Mouse (Mus musculus): Measurements from ENCODE around the gene Arcn1. TPM values are rescaled to one million over a fixed set of nuclear protein-coding genes. Genes with fewer than 3 reads are reported as not detected.
"Not testable (repeated sequence)": the region's sequence is repeated elsewhere in the genome, so short reads cannot be mapped to it uniquely, and the experiment has no call there.

Arcn1 gene
- polyA plus RNA-seq, 2 experiments = 33.5 to 84.1 TPM

DNA sequence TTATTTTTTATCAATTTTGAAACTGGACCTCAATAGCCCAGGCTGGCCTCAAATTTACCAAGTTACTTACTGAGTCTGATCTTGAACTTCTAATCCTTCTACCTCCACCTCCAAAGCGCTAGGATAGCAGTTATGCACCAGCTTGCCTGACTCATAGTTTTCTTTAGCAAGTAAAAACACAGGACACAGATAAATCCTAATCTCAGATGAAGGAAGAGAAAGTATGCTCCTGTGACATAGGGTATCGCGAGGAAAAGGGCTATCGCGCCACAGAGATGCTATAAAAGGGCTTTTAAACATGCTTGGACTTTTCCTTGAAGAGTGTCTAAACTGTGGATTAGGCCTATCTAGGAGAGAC is 4.7 kb upstream of the Arcn1 start:
- DNase-seq (ENCODE audit: low read depth in 3 of 3, low spot score in 3 of 3) = no peak
- Histone ChIP-seq H3K9me3 (ENCODE audit: control insufficient read depth, low read length) (no peaks in the 10 kb centered on the region), H3K27me3 (ENCODE audit: control insufficient read depth, insufficient read depth, low read length) (no peaks in the 10 kb centered on the region), H3K36me3 (replicated peaks; ENCODE audit: control insufficient read depth, insufficient read depth, low read depth) (no peaks in the 10 kb centered on the region), H3K27ac (peak overlapping the region; percentile 58), H3K4me2 (ENCODE audit: low read depth) (peak overlapping the region; percentile 13), H3K4me1 (replicated peaks; ENCODE audit: control insufficient read depth in 2 of 2, insufficient read depth in 2 of 2, low read length in 1 of 2) (peaks cover 3 to 8% of the 10 kb centered on the region in 2 experiments), H3K4me3 (ENCODE audit: insufficient read depth in 1 of 2, low read depth in 2 of 2, low read length in 2 of 2) (no peak overlapping the region; a peak in 1 of 4 replicates), H3K9ac (replicated peaks) (no peak overlapping the region)
- 17% methylated on average over 5 of the region's 5 CpGs for WGBS (ENCODE audit: insufficient replicate concordance)
- TF ChIP-seq CTCF (IDR thresholded peaks at IDR 0.05; ENCODE audit: low read depth) = no peak
- TF ChIP-seq EP300 (IDR thresholded peaks at IDR 0.05; ENCODE audit: low read depth) = no peak
- peak; percentile 7; the same call in 1 of the 2 replicates for ATAC-seq (ENCODE audit: insufficient read depth)

DNA sequence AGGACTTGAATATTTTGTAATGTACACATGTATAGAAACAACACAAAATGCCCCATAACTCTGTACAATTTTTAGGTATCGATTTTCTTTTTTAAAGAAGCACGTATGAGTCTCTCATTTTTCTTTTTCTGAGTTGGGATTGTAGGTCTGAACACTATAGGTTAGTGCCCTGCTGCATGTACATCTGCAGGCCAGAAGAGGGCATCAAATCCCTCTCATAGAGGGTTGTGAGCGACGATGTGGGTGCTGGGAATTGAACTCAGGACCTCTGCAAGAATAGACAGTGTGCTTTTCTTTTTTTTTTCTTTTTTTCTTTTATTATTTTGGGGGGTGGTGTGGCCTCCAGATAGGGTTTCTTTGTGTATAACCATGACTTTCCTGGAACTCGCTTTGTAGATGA is 3.7 kb upstream of the Arcn1 start:
- Histone ChIP-seq H3K9ac (replicated peaks) (no peak overlapping the region), H3K27me3 (ENCODE audit: control insufficient read depth, insufficient read depth, low read length) (no peaks in the 10 kb centered on the region), H3K36me3 (replicated peaks; ENCODE audit: control insufficient read depth, insufficient read depth, low read depth) (no peaks in the 10 kb centered on the region), H3K9me3 (ENCODE audit: control insufficient read depth, low read length) (no peaks in the 10 kb centered on the region), H3K27ac (no peak overlapping the region), H3K4me3 (ENCODE audit: insufficient read depth in 1 of 2, low read depth in 2 of 2, low read length in 2 of 2) (no peak overlapping the region), H3K4me2 (ENCODE audit: low read depth) (no peak overlapping the region), H3K4me1 (replicated peaks; ENCODE audit: control insufficient read depth in 2 of 2, insufficient read depth in 2 of 2, low read length in 1 of 2) (peaks cover 4 to 8% of the 10 kb centered on the region in 2 experiments)
- no peak for TF ChIP-seq CTCF (IDR thresholded peaks at IDR 0.05; ENCODE audit: low read depth)
- no peak for TF ChIP-seq EP300 (IDR thresholded peaks at IDR 0.05; ENCODE audit: low read depth)
- no peak for DNase-seq (ENCODE audit: low read depth in 3 of 3, low spot score in 3 of 3)
- ATAC-seq (ENCODE audit: insufficient read depth) = no peak
- WGBS (ENCODE audit: insufficient replicate concordance) = 81% methylated on average over 5 of the region's 5 CpGs

DNA sequence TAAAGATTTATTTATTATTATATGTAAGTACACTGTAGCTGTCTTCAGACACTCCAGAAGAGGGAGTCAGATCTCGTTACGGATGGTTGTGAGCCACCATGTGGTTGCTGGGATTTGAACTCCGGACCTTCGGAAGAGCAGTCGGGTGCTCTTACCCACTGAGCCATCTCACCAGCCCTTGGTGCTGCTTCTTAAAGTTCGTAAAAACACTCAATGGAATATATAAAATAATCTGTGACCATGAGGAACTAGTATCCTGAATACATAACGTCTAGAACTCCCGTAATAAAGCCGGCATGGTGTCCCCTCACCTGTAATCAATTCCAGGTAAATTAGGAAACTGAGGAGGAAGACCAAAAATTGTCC is 367 bp upstream of the Arcn1 start:
- not testable (repeated sequence) for H3K9ac ChIP-seq (replicated peaks); DNase-seq (ENCODE audit: low read depth in 3 of 3, low spot score in 3 of 3); H3K9me3 ChIP-seq (ENCODE audit: control insufficient read depth, low read length); H3K27me3 ChIP-seq (ENCODE audit: control insufficient read depth, insufficient read depth, low read length); H3K36me3 ChIP-seq (replicated peaks; ENCODE audit: control insufficient read depth, insufficient read depth, low read depth)
- peak; percentile 7; the same call in 1 of the 2 replicates for ATAC-seq (ENCODE audit: insufficient read depth)
- 35% methylated on average over 7 of the region's 9 CpGs for WGBS (ENCODE audit: insufficient replicate concordance)
- H3K27ac ChIP-seq = peak overlapping the region; percentile 39; the same call in 1 of the 2 replicates
- H3K4me3 ChIP-seq (ENCODE audit: insufficient read depth in 1 of 2, low read depth in 2 of 2, low read length in 2 of 2) = peak overlapping the region in 1 of 2 experiments; percentile 79; a peak in 3 of 4 replicates
- H3K4me2 ChIP-seq (ENCODE audit: low read depth) = peak overlapping the region; percentile 95
- H3K4me1 ChIP-seq (replicated peaks; ENCODE audit: control insufficient read depth in 2 of 2, insufficient read depth in 2 of 2, low read length in 1 of 2) = peaks cover 6 to 16% of the 10 kb centered on the region in 2 experiments

DNA sequence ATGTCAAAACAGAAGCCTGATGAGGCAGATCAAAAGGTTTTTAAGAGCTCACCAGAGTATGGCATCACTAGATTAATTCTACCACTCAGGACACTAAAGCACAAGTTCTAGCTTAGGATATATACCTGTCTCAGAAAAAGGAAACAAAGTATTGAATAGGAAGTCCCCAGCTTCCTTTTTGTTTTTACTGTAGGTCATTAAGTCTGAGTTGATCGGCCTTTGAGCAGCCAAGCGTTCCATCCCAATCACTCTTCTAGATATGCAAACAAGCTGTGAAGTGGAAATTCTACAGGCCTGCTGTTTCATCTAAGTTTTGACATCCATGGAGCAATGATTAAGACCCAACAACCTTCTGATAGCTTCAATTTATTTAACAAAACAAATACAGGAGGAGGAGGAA is 6.8 kb downstream of the Arcn1 start:
- no peak for TF ChIP-seq CTCF (IDR thresholded peaks at IDR 0.05; ENCODE audit: low read depth)
- TF ChIP-seq EP300 (IDR thresholded peaks at IDR 0.05; ENCODE audit: low read depth) = no peak
- H3K36me3 ChIP-seq (replicated peaks; ENCODE audit: control insufficient read depth, insufficient read depth, low read depth) = peaks cover 23% of the 10 kb centered on the region

DNA sequence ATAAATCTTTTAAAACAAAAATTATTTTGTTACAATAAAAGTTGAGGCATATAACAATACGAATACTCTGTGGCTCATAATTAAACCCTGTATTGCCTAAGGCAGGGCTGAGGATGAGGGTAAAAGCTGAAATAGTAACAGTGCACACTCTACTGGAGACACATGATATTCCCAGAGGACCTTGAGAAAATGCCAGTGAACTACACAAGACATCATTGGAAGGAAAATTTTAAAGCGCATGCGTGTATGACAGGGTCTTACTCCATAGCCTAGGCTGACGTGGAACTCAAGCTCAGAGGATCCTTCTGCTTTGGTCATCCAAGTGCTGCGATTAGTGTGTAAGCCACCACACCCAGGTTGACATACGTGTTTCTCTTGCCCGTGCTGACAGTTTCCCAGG is 19.2 kb downstream of the Arcn1 start:
- Histone ChIP-seq H3K9me3 (ENCODE audit: control insufficient read depth, low read length) (no peaks in the 10 kb centered on the region), H3K9ac (replicated peaks) (no peak overlapping the region), H3K4me2 (ENCODE audit: low read depth) (no peak overlapping the region), H3K4me1 (replicated peaks; ENCODE audit: control insufficient read depth in 2 of 2, insufficient read depth in 2 of 2, low read length in 1 of 2) (no peaks in the 10 kb centered on the region), H3K4me3 (ENCODE audit: insufficient read depth in 1 of 2, low read depth in 2 of 2, low read length in 2 of 2) (no peak overlapping the region), H3K27ac (no peak overlapping the region), H3K27me3 (ENCODE audit: control insufficient read depth, insufficient read depth, low read length) (no peaks in the 10 kb centered on the region), H3K36me3 (replicated peaks; ENCODE audit: control insufficient read depth, insufficient read depth, low read depth) (peaks cover 73% of the 10 kb centered on the region)
- TF ChIP-seq CTCF (IDR thresholded peaks at IDR 0.05; ENCODE audit: low read depth) (no peak), EP300 (IDR thresholded peaks at IDR 0.05; ENCODE audit: low read depth) (no peak)
- 85% methylated on average over 7 of the region's 7 CpGs for WGBS (ENCODE audit: insufficient replicate concordance)
- no peak for ATAC-seq (ENCODE audit: insufficient read depth)
- no peak for DNase-seq (ENCODE audit: low read depth in 3 of 3, low spot score in 3 of 3)

More for the DNA sequence above, 6.8 kb downstream of the Arcn1 start:
- H3K4me2 ChIP-seq (ENCODE audit: low read depth) = no peak overlapping the region
- no peak overlapping the region for H3K4me3 ChIP-seq (ENCODE audit: insufficient read depth in 1 of 2, low read depth in 2 of 2, low read length in 2 of 2)
- no peak for DNase-seq (ENCODE audit: low read depth in 3 of 3, low spot score in 3 of 3)
- H3K27me3 ChIP-seq (ENCODE audit: control insufficient read depth, insufficient read depth, low read length) = no peaks in the 10 kb centered on the region
- H3K9me3 ChIP-seq (ENCODE audit: control insufficient read depth, low read length) = no peaks in the 10 kb centered on the region
- ATAC-seq (ENCODE audit: insufficient read depth) = no peak
- peaks cover 3 to 7% of the 10 kb centered on the region in 2 experiments for H3K4me1 ChIP-seq (replicated peaks; ENCODE audit: control insufficient read depth in 2 of 2, insufficient read depth in 2 of 2, low read length in 1 of 2)
- WGBS (ENCODE audit: insufficient replicate concordance) = 63% methylated on average over 2 of the region's 2 CpGs
- H3K27ac ChIP-seq = no peak overlapping the region
- H3K9ac ChIP-seq (replicated peaks) = no peak overlapping the region

Data from liver, embryonic 14.5 days (tissue).